Mouse (Mus musculus): ENCODE results near the gene Zfp811. TPM values are rescaled to one million over a fixed set of nuclear protein-coding genes. Genes with fewer than 3 reads are reported as not detected.
A peak's percentile ranks its signal among the peaks of the same experiment; 100 is the strongest.
"Not testable (repeated sequence)": the region's sequence is repeated elsewhere in the genome, so short reads cannot be mapped to it uniquely, and the experiment has no call there.

Gene Zfp811
- 3.4 and 4.1 TPM in 2 replicates for polyA plus RNA-seq (2015; fragmentation: Nextera tagmentation; extraction: Ambion mirVana)

DNA sequence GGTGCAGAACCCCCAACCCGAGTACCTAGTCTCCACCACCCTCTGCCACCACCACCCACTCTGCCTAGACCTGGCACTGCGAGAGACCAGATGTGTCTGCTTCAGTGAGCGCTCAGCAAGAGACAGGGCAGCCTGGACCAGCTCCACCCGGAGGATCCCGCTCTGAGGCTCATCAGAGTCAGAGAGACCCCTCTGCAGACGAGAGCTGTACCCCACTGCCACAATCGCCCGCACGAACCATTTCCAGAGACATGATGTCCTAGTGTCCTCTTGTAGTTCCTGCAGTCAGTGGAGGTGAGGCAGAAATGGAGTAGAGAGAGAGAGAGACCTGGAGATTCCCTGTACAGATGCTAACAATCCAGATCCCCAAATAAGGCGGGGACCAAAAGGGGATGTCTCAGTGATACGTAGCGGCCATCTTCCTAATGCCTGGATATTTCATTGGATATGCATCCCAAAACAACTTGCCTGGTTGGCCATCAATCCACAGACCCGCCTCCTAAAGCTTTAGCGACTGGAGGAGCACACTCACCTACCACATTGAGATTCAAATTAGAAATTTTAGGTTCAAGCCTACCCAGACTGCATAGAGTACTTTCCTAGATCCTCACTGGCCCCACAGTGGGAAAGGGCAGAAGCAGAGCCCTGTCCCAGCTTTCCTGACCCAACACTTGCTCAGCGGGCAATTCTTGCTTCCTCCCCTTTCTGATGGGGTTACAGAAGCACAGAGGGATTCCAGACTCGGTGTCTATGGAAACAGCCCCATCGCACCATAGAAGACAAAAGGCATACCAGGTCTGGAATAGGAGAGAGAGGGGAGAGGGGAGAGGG is at the start of gene Zfp811:
Gene Zfp811 (minus strand): TSS at position 388 of the 831 bp plus-strand sequence.
- H3K4me3 ChIP-seq (replicated peaks): peak within 1 kb of the TSS; percentile 45
- H3K4me1 ChIP-seq (replicated peaks): no peaks in the 10 kb centered on the region
- H3K9ac ChIP-seq: peak within 1 kb of the TSS; percentile 46
- peak; percentile 90 for ATAC-seq
- 0% methylated on average over 17 of the region's 17 CpGs for WGBS
- peak within 1 kb of the TSS; percentile 76 for H3K27ac ChIP-seq
- H3K36me3 ChIP-seq: no peaks in the 10 kb centered on the region
- H3K4me2 ChIP-seq (replicated peaks): peak within 1 kb of the TSS; percentile 58
- no peaks in the 10 kb centered on the region for H3K27me3 ChIP-seq (replicated peaks)
- H3K9me3 ChIP-seq: no peaks in the 10 kb centered on the region

DNA sequence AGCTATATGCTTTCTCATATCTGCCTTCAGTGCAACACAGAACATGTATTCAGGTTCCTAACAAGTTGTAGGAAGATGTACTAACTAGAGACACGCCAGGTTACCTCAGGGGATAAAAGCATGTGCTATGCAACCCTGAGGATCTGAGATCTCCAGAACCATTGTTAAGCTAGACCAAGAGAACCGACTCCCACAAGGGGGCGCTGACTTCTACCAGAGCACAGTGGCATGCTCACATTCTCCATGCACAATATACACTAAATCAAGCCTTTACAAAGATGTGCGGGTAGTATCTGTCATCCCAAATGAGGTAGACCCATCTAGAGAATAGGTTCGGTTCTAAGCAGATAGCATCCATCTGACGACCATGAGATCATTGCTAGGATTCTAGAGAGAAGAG is 47.0 kb upstream of the Zfp811 start:
- H3K27me3 ChIP-seq (replicated peaks); H3K4me1 ChIP-seq (replicated peaks); H3K36me3 ChIP-seq; H3K27ac ChIP-seq; H3K9me3 ChIP-seq; ATAC-seq; H3K4me2 ChIP-seq (replicated peaks); H3K4me3 ChIP-seq (replicated peaks); H3K9ac ChIP-seq: not testable (repeated sequence)
- WGBS: 63% methylated on average over 4 of the region's 6 CpGs

DNA sequence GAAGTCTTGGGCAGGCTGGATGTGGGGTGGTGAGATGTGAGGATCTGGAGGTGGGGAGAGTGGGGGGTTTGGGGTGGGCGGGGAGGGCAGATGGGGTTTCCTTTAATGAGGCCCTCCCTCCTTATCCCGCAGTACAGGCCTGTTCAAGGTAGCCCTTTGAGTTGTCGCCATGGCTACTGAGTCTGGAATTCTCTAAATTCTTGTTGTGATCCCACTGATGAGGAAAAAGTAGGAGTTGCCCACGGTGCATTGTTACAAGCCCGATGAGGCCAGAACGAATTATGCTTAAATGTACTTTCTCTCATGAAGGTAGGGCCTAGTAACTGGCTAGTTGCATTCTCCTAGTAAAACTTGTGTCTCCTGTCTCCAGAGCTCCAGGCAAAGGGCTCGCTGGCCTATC is 41.9 kb upstream of the Zfp811 start:
- Histone ChIP-seq H3K4me1 (replicated peaks) (no peaks in the 10 kb centered on the region), H3K27me3 (replicated peaks) (no peaks in the 10 kb centered on the region), H3K4me2 (replicated peaks) (no peak overlapping the region), H3K27ac (no peak overlapping the region), H3K9me3 (no peaks in the 10 kb centered on the region), H3K9ac (no peak overlapping the region), H3K36me3 (no peaks in the 10 kb centered on the region), H3K4me3 (replicated peaks) (no peak overlapping the region)
- 57% methylated on average over 7 of the region's 7 CpGs for WGBS
- ATAC-seq: no peak

DNA sequence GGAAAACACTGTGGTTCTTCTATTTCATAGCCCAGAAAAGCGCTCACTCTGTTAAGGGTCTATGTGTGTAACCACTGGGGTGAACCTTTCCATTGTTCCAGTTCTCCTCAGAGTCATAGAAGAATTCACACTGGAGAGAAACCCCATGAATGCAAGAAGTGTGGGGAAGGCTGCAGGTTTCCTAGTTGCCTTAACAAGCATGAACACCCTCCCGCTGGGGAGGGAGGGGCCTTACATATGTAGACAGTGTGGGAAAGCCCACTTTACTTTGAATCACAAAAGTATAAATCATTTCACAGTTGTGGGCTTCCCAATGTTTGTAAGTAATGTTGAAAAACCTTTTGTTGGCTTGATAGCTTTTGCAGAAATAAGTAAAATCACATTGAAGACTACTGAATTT is 31.7 kb upstream of the Zfp811 start:
- 78% methylated on average over 2 of the region's 2 CpGs for WGBS
- Histone ChIP-seq H3K9ac (no peak overlapping the region), H3K27me3 (replicated peaks) (no peaks in the 10 kb centered on the region), H3K27ac (no peak overlapping the region), H3K4me1 (replicated peaks) (no peaks in the 10 kb centered on the region; the same call in 1 of the 2 replicates), H3K36me3 (no peaks in the 10 kb centered on the region), H3K9me3 (no peaks in the 10 kb centered on the region), H3K4me2 (replicated peaks) (no peak overlapping the region), H3K4me3 (replicated peaks) (no peak overlapping the region)
- ATAC-seq: no peak

DNA sequence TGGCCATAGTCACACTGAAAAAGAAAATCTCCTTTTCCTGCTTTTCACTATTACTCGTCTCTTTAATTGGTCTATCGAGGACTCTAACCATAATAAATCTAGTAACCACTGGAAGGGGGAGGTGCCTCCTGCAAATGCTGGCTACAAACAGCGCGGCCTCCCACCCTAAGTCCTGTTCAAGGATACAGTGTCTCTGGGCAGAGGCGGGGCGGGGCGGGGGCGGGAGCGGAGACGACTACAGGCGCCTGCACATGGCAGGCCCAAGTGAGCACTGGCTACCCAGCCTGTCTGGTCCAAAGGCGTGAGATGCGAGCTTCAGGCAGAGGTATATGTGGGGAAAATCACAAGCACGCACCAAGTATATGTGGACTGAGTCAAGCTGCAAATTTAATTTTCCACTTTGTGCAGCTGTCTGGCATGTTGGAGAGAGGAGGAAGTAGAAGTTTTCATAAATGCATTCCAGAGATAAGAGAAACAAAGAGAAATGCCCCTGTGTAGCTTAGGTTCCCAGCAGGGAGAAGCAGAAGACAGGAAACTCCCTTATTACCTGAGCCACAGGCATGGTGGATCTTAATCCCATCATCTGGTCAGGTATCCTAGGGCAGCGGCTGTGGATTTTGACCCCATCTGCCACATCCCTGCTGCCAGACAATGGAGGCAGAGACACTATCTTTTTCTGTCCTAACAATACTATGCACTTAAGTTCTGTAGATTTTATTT is 29.5 kb upstream of the Zfp811 start:
- Histone ChIP-seq H3K27ac (0 out of 2 replicates have a peak overlapping the region, but pooled peaks have one; percentile 27), H3K9ac (no peak overlapping the region)
- 32% methylated on average over 15 of the region's 15 CpGs for whole genome bisulfite sequencing

DNA sequence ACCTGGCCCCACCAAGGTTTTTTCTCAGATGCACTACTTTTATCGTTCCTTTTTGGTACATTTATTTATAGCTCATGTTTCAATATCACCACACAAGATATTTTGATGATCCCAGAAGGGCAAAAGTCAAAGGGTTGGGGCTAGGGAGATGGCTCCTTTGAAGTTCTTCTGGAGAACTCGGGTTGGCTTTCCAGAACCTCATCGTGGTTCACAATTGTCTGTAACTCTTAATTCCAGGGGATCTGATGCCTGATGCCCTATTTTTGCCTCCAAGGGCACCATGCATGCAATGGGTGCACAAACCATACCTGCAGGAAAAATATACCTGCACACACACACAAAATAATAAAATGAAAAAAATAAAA is 20.7 kb upstream of the Zfp811 start:
- Histone ChIP-seq H3K36me3 (peaks cover 5% of the 10 kb centered on the region; the same call in 1 of the 2 replicates), H3K4me1 (replicated peaks) (no peaks in the 10 kb centered on the region), H3K27me3 (replicated peaks) (no peaks in the 10 kb centered on the region), H3K9ac (no peak overlapping the region), H3K27ac (no peak overlapping the region), H3K9me3 (no peaks in the 10 kb centered on the region), H3K4me3 (replicated peaks) (peak overlapping the region; percentile 68), H3K4me2 (replicated peaks) (peak overlapping the region; percentile 64)
- ATAC-seq: no peak
- WGBS: 35% methylated on average over 3 of the region's 3 CpGs

More for the DNA sequence above, 29.5 kb upstream of the Zfp811 start:
- Histone ChIP-seq H3K27me3 (replicated peaks) (no peaks in the 10 kb centered on the region), H3K4me3 (replicated peaks) (no peak overlapping the region), H3K36me3 (no peaks in the 10 kb centered on the region), H3K9me3 (no peaks in the 10 kb centered on the region), H3K4me1 (replicated peaks) (no peaks in the 10 kb centered on the region; the same call in 1 of the 2 replicates), H3K4me2 (replicated peaks) (peak overlapping the region; percentile 38)
- ATAC-seq: peak; percentile 91

DNA sequence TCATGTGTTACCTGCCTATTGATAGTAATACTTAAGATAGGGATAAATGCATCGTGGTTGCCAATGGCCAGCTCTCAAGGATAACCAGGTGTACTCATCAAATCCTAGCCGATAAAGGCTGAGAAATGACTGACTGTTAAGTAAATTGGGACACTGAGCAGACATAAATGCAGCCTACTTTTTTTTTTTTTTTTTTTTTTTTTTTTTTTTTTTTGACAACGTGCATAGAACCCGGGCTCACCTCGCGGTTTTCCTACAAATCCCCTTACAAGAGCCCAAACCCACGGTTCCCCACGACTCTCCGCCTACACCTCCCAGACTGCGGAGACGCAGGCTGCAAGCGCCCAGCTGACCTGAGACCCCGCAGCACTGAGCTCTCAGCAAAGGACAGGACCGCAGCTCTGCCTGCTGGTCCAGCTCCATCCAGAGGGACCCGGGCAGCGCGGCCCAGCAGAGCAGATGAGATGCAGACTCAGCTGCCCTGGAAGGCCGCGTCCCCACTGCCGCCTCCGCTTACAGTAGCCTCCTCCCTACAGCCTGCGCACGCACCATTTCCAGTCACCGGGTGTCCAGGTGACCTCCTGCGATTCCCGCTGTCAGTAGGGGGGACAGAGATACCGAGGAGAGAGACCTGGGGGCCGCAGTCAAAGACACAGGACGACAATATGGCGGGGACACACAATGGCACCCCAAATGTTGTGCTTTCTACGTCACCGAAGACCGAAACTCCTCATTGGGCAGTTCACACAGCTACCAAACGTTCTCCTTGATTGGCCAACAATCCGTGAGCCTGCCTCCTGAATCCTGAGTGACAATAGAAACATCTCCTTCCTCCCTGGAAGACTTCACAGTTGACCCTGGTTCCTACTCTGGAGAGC is 20.0 kb upstream of the Zfp811 start, which contains the start of gene Zfp799:
Gene Zfp799 (minus strand): TSS at position 722 of the 878 bp plus-strand sequence.
- WGBS: 1% methylated on average over 35 of the region's 35 CpGs

DNA sequence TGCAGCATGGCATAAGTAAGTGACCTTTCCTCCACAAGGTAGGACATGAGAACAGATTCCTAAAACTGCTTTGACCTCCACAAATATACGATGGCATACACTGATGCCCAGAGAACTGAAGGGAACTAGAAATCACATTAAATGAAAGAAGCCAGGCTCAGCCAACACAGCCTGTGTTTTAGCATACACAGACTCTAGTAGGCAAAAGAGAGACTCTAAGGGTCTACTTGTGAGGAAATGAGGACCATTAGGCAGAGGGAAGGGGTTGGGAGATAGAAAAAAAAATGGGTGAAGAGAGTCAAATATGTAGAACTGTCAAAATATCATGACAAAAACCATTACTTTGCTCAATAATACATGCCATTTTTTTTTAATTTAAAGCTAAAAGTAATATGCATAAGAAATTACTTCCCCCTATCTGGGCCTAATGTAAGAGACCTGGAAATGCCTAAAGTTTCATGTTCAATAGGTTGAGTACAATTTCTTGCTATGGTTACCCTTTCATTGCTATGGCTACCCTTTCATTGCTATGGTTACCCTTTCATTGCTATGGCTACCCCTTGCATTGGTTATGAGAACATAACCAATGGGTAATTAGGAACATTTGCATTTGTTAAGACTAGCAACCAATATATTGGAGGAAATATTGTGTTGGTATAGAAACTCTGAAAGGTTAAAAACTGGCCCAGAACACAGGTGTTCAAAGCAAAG is 6.5 kb upstream of the Zfp811 start:
- ATAC-seq: no peak
- Histone ChIP-seq H3K4me1 (replicated peaks) (no peaks in the 10 kb centered on the region), H3K4me3 (replicated peaks) (no peak overlapping the region), H3K27me3 (replicated peaks) (no peaks in the 10 kb centered on the region), H3K9ac (no peak overlapping the region), H3K27ac (no peak overlapping the region), H3K36me3 (peaks cover 21% of the 10 kb centered on the region), H3K4me2 (replicated peaks) (no peak overlapping the region), H3K9me3 (no peaks in the 10 kb centered on the region)
- 96% methylated on average over 1 of the region's 1 CpGs for WGBS

More for the DNA sequence above, 20.0 kb upstream of the Zfp811 start, which contains the start of gene Zfp799:
- H3K36me3 ChIP-seq: peaks cover 5% of the 10 kb centered on the region; the same call in 1 of the 2 replicates
- H3K27me3 ChIP-seq (replicated peaks): no peaks in the 10 kb centered on the region
- peak within 1 kb of the TSS; percentile 66 for H3K27ac ChIP-seq
- peak within 1 kb of the TSS; percentile 64 for H3K4me2 ChIP-seq (replicated peaks)
- peak; percentile 99 for ATAC-seq
- H3K9me3 ChIP-seq: no peaks in the 10 kb centered on the region
- H3K4me3 ChIP-seq (replicated peaks): peak within 1 kb of the TSS; percentile 68
- no peaks in the 10 kb centered on the region for H3K4me1 ChIP-seq (replicated peaks)
- peak within 1 kb of the TSS; percentile 89 for H3K9ac ChIP-seq

DNA sequence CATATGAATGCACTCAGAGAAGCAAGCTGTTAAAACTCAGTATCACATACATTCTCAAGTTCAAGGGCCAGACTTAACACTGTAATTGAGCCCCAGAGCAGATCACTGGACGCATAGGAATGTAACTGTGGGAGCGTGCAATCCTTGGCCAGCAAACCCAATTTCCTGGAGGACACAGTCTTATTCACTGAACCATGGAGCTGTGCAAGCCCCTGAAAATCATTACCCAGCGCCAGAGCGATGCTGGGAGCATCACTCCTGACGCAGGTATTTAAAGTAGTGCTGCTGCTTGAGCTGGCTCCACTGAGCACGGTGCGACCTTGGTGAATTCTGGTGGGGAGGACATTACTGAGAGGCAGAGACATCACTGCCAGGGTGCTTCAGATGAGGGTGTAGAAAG is 4.4 kb upstream of the Zfp811 start:
- Histone ChIP-seq H3K27me3 (replicated peaks) (no peaks in the 10 kb centered on the region), H3K4me3 (replicated peaks) (no peak overlapping the region), H3K27ac (no peak overlapping the region), H3K9me3 (no peaks in the 10 kb centered on the region), H3K36me3 (peaks cover 6% of the 10 kb centered on the region; the same call in 1 of the 2 replicates), H3K9ac (no peak overlapping the region), H3K4me1 (replicated peaks) (no peaks in the 10 kb centered on the region), H3K4me2 (replicated peaks) (no peak overlapping the region)
- no peak for ATAC-seq
- WGBS: 72% methylated on average over 7 of the region's 7 CpGs

DNA sequence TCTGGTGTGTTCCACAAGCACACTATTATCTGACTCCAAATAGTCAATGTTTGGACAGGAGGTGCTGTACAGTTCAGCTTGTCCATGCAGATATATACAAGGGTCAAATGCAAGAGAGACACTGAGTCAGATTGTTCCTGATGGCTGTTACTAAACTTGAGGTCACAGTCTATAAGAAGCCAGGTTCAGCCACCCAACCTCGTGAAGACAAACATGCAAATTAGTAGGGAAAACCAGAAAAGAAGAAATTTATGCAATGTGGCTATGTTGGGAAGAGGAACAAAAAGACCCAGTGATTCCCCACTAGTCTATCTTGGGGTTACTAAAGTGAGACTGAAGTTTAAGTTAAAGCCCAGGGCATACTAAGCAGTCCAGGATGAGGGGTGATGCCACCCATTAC is 917 bp upstream of the Zfp811 start:
- Histone ChIP-seq H3K27me3 (replicated peaks) (no peaks in the 10 kb centered on the region), H3K9ac (no peak overlapping the region), H3K4me3 (replicated peaks) (no peak overlapping the region), H3K27ac (no peak overlapping the region), H3K36me3 (no peaks in the 10 kb centered on the region), H3K4me1 (replicated peaks) (no peaks in the 10 kb centered on the region), H3K9me3 (no peaks in the 10 kb centered on the region), H3K4me2 (replicated peaks) (no peak overlapping the region)
- ATAC-seq: no peak
- 49% methylated on average over 1 of the region's 1 CpGs for WGBS

DNA sequence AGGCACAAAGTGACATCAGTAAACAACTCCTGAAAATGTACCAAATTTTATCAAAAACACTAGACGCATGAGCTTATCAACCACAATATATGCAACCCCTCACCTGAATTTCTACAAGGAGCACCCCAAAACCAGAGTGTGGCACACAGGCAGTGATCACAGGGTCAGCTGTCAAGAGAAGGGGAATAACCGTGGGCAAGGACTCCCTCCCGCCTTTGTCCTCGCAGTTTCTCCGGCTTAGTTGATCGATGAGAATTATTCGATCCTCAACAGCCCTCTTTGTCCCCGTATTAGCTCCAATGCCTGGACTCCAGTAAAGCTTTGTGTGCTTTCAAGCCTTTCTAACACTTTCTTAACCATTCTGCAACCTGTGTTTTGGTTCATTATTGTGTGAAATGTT is 810 bp downstream of the Zfp811 start:
- no peaks in the 10 kb centered on the region for H3K9me3 ChIP-seq
- 5% methylated on average over 8 of the region's 8 CpGs for WGBS
- H3K9ac ChIP-seq: peak overlapping the region; percentile 28
- no peak overlapping the region for H3K27ac ChIP-seq
- H3K36me3 ChIP-seq: no peaks in the 10 kb centered on the region
- H3K4me1 ChIP-seq (replicated peaks): no peaks in the 10 kb centered on the region
- H3K27me3 ChIP-seq (replicated peaks): no peaks in the 10 kb centered on the region
- peak overlapping the region; percentile 58 for H3K4me2 ChIP-seq (replicated peaks)
- peak overlapping the region; percentile 45 for H3K4me3 ChIP-seq (replicated peaks)
- no peak for ATAC-seq
